Mouse (Mus musculus) monocyte, adult 5-6 weeks (primary cell): ENCODE results near the gene Extl2. TPM values are rescaled to one million over a fixed set of nuclear protein-coding genes. Genes with fewer than 3 reads are reported as not detected.
A peak's percentile ranks its signal among the peaks of the same experiment; 100 is the strongest.

ENCODE experiments used
- ATAC-seq: fragments of 153-309, 156-312 bp; replicated peaks from 2 replicates; pipeline ENCODE4 v1.8.0; 2017; ENCODE audit warnings: mild to moderate bottlenecking; ENCODE audit not compliant: low TSS enrichment, insufficient number of reproducible peaks, severe bottlenecking, poor library complexity, low FRiP score
- total RNA-seq: library from RNA; stranded (forward); fragments of 200-1000, 200-491, 200-594 nt; gene quantifications from 3 replicates; pipeline ENCODE4 v1.2.3, GENCODE M21; 2017

The Extl2 gene
- 3.0 to 6.3 TPM (median 4.1 TPM) in 3 replicates for total RNA-seq

GRCm38 (mm10) chr3:116006978-116007940, at the start of gene Extl2, which contains the start of gene Slc30a7:
Gene Extl2, plus strand, starts transcription at chr3:116007462.
Gene Slc30a7, minus strand, starts transcription at chr3:116007406.
- peak; percentile 43 for ATAC-seq

DNA sequence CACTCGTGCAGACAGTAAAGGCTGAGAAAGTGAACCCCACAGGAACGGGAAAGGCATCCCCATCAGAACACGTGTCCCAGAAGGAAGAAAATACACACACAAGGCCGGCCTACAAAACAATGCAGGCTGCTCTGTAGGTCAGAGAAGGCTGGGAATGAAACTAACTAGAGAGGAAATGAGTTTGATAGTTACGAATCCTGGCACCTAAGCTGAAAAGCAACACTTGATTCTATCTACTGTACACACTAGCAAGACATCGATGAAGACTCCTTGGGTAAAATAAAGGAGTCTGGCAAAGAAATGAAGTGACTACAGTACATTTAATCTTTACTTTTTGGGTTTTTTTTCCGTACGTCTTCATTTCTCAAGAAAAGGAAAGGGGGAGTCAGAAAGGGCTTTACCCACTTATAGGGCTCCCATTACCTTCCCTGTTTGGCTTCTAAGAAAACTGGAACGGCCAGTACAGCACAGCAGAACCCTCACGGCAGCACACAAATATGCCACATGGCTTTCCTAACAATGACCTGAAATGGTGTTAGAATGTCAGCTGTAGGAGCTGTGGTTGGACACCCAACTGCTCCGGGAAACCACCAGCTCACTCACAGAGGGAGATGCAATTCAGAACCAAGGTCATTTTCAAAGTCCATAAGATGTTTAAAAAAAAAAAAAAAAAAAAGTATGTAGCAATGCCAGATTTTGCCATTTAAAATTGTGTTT, 45.8 kb upstream of the Extl2 start:
- no peak for ATAC-seq

DNA sequence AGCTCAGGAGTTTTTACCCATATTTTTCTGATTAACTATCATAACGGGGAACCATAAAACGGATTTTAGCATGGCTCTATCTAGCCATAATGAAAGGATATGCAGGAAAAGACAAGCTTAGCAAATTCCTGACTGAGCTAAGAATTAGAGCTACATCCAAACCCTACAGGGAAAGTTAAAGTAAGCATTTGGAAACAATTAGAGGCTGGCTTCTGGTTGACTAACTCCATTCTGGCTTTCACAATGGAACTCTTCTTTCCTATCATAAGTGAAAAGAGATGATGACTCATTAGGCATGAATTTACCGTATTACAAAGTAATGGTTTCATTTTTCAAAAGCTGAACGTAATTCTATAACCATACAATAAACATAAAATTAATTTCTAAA, 45.2 kb upstream of the Extl2 start:
- no peak for ATAC-seq

DNA sequence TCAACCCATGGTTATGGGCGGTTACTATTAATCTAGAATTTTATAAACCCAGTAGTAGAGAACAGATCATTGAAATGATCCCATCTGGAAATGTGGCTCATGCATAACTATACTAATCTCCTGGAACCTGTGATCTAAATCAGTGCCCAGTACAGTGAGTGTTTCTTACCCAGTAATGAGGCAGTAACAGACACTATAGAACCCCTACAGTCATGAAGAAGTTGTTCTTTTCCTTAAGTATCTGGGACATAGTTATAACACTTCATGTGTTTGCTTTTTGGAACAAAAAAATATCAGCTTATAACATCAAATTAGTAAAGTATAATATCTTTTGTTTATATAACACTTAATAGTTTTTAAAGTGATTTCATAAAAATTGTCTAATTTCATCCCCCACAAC, 43.7 kb upstream of the Extl2 start:
- no peak for ATAC-seq

GRCm38 (mm10) chr3:115964071-115964470, 43.2 kb upstream of the Extl2 start:
- no peak for ATAC-seq

DNA sequence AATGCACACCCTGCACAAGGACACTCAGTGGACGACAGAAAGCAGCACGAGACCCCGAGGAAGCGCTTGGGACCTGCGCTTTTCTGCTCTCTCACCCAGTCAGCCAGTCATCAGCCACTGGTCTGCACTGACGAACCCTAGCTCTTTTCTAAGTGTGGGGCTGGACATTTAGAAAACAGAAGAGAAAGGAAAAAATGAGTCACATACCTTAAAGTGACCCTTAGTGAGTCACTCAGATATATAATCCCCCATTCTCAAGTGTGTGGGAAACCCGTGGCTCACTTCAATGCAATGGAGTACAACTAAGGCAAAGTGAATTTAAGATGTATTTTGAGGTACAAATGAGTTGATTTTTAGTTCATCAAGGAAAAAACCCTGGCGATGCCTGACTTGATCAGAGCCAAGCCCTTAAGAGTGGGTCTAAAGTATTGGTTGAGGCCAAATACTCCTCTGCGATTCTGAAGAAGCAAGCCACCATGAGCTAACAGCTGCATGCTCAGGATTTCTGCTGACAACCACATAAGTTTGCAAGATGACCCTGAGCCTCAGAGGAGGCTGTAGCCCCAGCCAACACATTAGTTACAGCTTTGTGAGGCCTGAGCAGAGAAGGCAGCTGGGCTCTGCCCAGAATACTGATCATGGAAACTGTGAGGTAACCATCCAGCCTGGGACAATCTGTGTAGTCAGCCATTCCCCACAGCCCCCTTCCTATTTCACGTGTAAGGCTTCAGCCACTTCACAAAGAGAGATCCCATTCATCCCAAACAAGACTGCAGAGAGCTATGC, 38.3 kb upstream of the Extl2 start:
- ATAC-seq, result no peak

DNA sequence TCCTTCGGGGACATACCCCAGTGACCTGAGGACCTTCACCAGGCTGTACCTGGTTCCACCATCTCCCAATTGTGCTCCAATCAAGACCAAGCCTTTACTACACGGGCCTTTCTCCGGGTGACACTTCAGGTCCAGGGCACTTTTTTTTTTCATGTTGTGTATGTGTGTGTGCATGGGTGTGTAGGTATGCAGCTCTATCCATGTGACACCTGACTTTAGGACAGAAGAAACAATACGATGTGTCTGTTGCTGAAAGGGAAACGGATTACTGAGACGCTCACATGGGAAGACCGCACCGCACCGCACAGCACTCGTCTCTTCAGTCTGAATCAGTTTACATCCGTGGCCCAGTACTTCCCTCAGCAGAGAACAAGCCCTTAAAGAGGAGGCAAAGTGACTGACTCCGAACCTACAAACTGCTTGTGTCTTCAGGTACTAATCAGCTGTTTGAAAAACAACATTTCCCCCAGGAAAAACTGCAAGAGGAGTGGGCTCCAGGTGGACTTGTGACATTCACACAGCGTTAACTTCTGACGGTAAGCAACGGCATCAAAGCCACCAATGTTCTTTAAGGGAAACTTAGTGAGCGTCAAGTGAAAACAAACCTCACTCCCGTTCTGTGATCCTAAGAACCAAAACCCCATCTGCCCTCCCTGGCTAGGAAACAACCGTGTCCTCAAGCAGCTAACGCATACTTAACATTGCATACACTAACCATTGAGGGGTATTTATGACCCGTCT, 36.0 kb upstream of the Extl2 start:
- ATAC-seq, result no peak

DNA sequence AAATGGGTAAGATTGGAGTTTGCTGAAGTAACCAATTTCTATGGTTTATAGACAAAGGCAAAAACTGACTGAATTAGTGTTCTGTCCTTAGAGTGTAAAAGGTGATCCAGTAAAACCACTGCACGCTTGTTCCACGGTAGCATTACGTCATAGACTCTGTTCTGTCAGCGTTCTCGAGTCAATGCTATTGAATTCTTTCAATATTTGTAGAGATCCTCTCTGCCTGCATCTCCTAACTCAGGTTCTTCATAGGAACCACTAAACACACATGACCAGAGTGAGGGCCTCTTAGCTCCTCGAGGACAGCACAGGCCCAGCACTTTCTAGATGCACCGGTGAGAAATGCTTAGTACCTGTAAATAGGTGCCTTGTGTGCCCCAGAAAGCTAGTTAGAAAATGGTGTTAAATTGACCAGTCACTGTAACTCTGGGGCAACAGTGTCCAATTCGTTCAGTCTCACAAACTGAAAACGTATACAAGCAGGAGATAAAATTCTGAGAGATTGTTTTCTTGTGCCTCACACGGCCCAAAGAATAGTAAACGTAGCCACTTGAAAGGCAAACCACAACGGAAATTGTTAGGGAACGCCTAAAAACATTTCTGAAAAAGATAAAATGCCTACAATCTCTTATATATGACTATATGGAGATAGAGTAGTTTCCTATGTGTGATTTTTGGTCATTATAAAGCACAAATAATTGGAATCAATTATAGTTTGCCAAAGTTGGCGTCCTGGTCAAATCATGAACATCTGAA, 35.2 kb upstream of the Extl2 start:
- ATAC-seq, result no peak

- no peak for ATAC-seq
These were observed 33.0 kb upstream of the Extl2 start for GRCm38 (mm10) chr3:115974228-115974627.

DNA sequence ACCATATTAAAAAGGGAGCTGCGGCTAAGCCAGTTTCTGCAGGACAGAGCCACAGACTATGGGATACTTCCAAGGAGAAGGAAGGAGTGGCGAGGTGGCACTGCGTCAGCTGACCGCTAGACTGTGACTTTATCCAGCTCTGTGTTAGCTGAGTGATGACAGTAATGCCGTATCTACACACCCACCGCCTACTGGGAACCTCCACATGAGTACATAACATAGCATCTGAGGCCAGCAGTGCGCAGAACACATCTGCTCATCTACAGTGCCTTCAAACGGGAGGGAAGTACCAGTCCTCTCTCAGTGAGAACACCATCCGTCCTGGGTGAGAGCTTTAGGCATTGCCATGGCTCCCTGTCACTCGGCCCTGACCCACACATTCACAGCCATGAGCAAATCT, 32.3 kb upstream of the Extl2 start:
- no peak for ATAC-seq

GRCm38 (mm10) chr3:115979000-115979399, 28.3 kb upstream of the Extl2 start:
- no peak for ATAC-seq

DNA sequence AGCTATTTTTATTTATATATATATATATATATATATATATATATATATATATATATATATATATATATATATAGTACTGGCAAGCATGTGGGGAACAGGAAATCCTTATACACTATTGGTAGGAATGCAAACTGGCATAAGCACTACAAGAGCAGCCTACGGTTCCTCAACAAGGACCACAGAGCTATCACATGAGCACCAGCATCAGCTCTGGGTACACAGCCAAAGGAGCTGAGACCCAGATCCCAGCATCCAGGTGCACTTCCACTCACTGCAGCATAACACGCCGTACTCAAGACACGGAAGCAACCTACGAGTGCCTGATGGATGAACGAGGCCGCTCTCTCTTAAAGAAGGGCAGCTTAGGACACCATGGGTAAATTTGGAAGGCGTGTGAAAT, 24.0 kb upstream of the Extl2 start:
- no peak for ATAC-seq

DNA sequence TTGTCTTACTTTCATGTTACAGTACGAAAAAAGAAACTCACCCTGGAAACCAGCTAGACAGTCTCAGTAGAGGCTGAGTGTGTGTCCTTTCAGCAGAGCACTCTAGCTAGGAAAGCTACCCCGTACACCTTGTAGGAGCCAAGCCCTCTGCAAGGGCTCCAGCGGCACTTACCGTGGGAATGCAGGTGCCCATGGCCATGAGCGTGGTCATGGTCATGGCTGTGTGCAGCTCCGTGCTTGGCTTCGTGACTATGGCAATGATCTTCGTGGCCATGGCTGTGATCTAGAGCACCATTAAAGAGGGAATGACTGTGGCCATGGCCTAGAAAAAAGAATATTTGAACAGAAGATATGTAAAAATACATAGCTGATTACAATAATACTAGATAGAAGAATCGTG, 22.6 kb upstream of the Extl2 start:
- ATAC-seq, result 0 out of 2 replicates have a peak, but pooled peaks have one; percentile 27

- peak; percentile 35; the same call in 1 of the 2 replicates for ATAC-seq
These were observed 21.9 kb upstream of the Extl2 start for GRCm38 (mm10) chr3:115985183-115985892.

GRCm38 (mm10) chr3:115992103-115992502, 15.2 kb upstream of the Extl2 start:
- no peak for ATAC-seq

DNA sequence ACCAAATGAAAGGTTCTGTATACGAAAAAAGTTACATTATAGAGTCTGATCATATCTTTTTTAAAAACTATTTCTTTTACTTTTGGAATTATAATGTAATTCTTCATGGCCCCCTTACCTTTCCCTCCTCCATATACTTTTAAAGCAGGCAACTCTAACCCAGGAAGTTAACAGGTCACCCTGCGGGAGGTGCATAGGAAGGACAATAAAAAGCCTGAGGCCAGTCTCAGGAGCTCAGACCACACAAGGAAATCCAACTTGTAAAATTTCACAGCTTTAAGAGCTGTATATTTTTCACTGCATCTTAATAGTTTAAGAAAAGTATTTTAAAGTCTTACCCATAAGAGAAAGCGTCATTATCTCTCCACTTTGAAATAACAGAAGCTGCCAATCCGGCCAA, 14.7 kb upstream of the Extl2 start:
- ATAC-seq, result no peak

GRCm38 (mm10) chr3:115993025-115993424, 14.2 kb upstream of the Extl2 start:
- ATAC-seq, result no peak
